Mouse (Mus musculus) neural tube, embryonic 15.5 days (tissue): ENCODE data around the gene Chst8. TPM values are rescaled to one million over a fixed set of nuclear protein-coding genes. Genes with fewer than 3 reads are reported as not detected.

ENCODE experiments used
- ATAC-seq: fragments of 200-750 bp; cut with Nextera tagmentation; 2 replicates; pipeline ENCODE4 v1.8.0; 2017; ENCODE audit warnings: mild to moderate bottlenecking, moderate TSS enrichment, moderate library complexity; ENCODE audit not compliant: low FRiP score
- H3K27ac ChIP-seq: fragments of 300-500 bp; sonication (generic); replicated peaks from 2 replicates; pipeline ENCODE4 v1.5.1; 2015; ENCODE audit warnings: mild to moderate bottlenecking, inconsistent platforms
- H3K27me3 ChIP-seq: fragments of 300-500 bp; sonication (generic); replicated peaks from 2 replicates; pipeline ENCODE4 v1.6.1; 2015; ENCODE audit warnings: inconsistent platforms
- H3K36me3 ChIP-seq: fragments of 300-500 bp; sonication (generic); 2 replicates; pipeline ENCODE4 v1.6.1; 2015; ENCODE audit warnings: inconsistent platforms
- H3K4me1 ChIP-seq: fragments of 300-500 bp; sonication (generic); 2 replicates; pipeline ENCODE4 v1.6.1; 2015; ENCODE audit warnings: inconsistent platforms
- H3K4me2 ChIP-seq: fragments of 300-500 bp; sonication (generic); 2 replicates; pipeline ENCODE4 v1.6.1; 2015; ENCODE audit warnings: inconsistent platforms, mild to moderate bottlenecking, moderate library complexity
- H3K4me3 ChIP-seq: fragments of 300-500 bp; sonication (generic); replicated peaks from 2 replicates; pipeline ENCODE4 v1.5.1; 2015; ENCODE audit warnings: mild to moderate bottlenecking, inconsistent platforms
- H3K9ac ChIP-seq: fragments of 300-500 bp; sonication (generic); replicated peaks from 2 replicates; pipeline ENCODE4 v1.6.1; 2015; ENCODE audit warnings: mild to moderate bottlenecking, inconsistent platforms
- H3K9me3 ChIP-seq: fragments of 300-500 bp; sonication (generic); replicated peaks from 2 replicates; pipeline ENCODE4 v1.6.1; 2016; ENCODE audit warnings: inconsistent platforms
- WGBS: fragments of 180-500 bp; shearing (Covaris S2); methylation state at CpG from one replicate; pipeline ENCODE4 v1.1.7; 2015; ENCODE audit warnings: mixed read lengths; 5-methylcytosine and 5-hydroxymethylcytosine counted together
- polyA plus RNA-seq: library from polyadenylated mRNA; unstranded; fragments of >200 nt; fragmentation: Nextera tagmentation; extraction: Ambion mirVana; gene quantifications from 2 replicates; pipeline ENCODE4 v1.2.1, GENCODE M21; 2015

The Chst8 gene
- polyA plus RNA-seq, 1 experiment from 2014 or later = 13.3 TPM

DNA sequence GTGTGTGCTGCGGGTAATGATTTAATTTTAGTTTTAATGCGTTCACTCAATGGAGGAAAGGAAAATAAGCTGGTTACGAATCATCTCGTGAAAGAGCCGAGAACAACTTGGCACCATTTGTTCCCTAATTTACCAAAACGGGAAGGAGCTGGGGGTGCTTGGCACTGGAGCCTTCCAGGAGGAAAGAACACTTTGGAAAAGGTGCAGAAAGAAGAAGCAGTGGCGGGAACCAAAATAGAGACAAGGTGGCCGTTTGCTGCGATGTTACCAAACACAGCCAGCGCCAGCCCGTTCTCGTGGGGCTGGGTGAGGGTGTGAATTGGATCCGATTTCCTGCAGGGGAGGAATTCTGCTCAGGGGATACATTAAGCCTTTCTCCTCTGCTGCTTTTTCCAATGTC is 38.5 kb downstream of the Chst8 start:
- no peak for ATAC-seq
- H3K9ac ChIP-seq = 0 out of 2 replicates have a peak overlapping the region, but pooled peaks have one; percentile 10
- H3K4me1 ChIP-seq = peaks cover 48% of the 10 kb centered on the region
- H3K27ac ChIP-seq = peak overlapping the region; percentile 69
- H3K9me3 ChIP-seq = no peaks in the 10 kb centered on the region
- 17% methylated on average over 13 of the region's 13 CpGs for WGBS
- H3K4me3 ChIP-seq = peak overlapping the region; percentile 7; the same call in 1 of the 2 replicates
- no peaks in the 10 kb centered on the region for H3K36me3 ChIP-seq
- H3K4me2 ChIP-seq = peak overlapping the region; percentile 47
- H3K27me3 ChIP-seq = no peaks in the 10 kb centered on the region

DNA sequence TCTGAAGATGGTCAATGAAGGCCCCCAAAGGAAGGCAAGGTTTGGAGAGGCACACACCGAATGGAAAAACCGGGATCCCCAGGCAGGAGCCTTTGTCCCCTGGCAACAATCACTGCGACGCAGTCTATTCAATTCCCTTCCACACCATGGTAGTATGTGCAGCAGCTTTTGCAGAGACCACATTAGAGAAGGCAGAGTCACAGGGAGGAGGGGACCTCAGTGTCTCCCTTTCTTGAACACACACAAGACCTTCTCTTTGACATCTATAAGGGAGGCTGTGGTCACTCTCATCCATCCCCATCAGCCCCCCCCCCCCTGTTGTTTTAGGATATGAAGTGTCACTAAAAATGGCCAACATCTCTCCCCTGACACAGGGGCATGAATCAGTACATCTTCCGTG is 39.2 kb downstream of the Chst8 start:
- no peak overlapping the region for H3K9ac ChIP-seq
- ATAC-seq = peak; percentile 36; the same call in 1 of the 2 replicates
- no peaks in the 10 kb centered on the region for H3K9me3 ChIP-seq
- 27% methylated on average over 5 of the region's 5 CpGs for WGBS
- H3K4me2 ChIP-seq = peak overlapping the region; percentile 47
- H3K4me1 ChIP-seq = peaks cover 42% of the 10 kb centered on the region
- no peak overlapping the region for H3K4me3 ChIP-seq
- H3K27me3 ChIP-seq = no peaks in the 10 kb centered on the region
- peak overlapping the region; percentile 66 for H3K27ac ChIP-seq
- H3K36me3 ChIP-seq = no peaks in the 10 kb centered on the region

GRCm38 (mm10) chr7:34769531-34769930 is 43.0 kb downstream of the Chst8 start:
- Histone ChIP-seq H3K4me2 (no peak overlapping the region), H3K9ac (no peak overlapping the region)
- 62% methylated on average over 8 of the region's 8 CpGs for WGBS

DNA sequence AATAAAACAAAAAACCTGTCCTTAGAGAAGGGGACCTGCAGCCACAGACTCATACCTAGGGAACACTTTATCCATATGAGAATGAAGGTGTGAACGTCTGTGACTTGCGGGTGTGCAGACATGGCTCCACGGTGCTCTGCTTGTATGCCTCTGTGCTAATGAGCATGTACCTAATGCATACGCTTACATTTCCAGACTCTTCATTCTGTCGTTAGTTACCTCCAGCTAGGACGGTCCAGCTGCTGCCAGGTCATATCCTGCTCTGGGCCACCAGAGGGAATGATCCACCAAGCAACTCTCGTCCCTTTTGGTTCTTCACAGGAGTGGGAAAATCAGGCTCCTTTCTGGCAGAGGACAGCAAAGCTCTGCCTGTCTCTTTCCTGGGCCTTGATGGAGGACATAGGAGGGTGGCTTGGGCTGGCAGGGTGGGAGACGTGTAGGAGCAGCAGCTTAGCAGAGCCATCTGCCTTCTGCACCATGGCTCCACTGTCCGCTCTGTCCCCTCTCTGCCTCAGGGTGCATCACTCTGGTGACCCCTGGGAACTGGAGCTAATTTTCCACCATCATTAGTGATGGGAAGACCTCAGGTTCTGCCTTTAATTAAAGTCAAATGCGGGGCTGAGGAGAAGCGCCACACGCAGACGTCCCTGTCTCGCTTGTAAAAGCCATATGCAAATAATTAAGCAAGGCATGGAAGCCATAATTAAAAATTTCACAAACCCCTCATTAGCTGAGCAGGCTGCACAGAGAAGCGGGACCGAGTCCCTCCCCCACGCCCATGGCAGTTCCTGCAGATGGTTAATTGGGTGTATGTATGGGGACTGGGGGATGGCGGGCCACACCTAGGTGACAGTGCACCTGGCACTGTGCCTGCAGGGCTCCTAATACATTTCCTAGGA is 48.0 kb downstream of the Chst8 start:
- peak; percentile 54 for ATAC-seq
- Histone ChIP-seq H3K27ac (peak overlapping the region; percentile 33), H3K36me3 (no peaks in the 10 kb centered on the region), H3K4me1 (peaks cover 28% of the 10 kb centered on the region), H3K4me3 (no peak overlapping the region), H3K9ac (no peak overlapping the region), H3K9me3 (no peaks in the 10 kb centered on the region), H3K4me2 (peak overlapping the region; percentile 15; the same call in 1 of the 2 replicates), H3K27me3 (no peaks in the 10 kb centered on the region)
- 35% methylated on average over 18 of the region's 18 CpGs for WGBS

More at GRCm38 (mm10) chr7:34769531-34769930, 43.0 kb downstream of the Chst8 start:
- H3K36me3 ChIP-seq = no peaks in the 10 kb centered on the region
- H3K9me3 ChIP-seq = no peaks in the 10 kb centered on the region
- no peak overlapping the region; the same call in 1 of the 2 replicates for H3K27ac ChIP-seq
- H3K4me3 ChIP-seq = no peak overlapping the region
- H3K27me3 ChIP-seq = no peaks in the 10 kb centered on the region
- H3K4me1 ChIP-seq = peaks cover 38% of the 10 kb centered on the region
- ATAC-seq = no peak

DNA sequence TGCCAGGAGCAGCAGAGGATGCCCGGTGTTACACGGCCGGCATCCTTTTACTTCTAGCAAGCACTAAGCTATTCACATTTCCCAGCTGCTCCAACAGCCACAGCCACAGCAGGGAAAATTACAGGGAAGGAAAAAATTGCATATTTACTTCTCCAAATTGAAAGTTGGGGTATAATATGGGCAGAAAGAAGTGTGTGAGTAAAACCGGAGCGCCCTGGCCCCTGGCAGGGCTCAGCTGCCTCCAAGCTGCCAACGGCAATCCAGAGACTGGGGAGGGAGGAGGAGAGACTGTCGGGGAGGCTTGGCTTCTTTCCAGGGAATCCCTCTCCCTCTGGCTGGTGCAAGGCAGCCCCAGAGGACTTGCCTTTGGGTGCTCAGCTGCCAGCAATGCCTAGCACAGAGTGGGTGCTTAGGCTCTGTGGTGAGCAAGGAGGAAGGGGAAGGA is 53.1 kb downstream of the Chst8 start:
- Histone ChIP-seq H3K4me3 (no peak overlapping the region), H3K9ac (no peak overlapping the region), H3K9me3 (no peaks in the 10 kb centered on the region), H3K27ac (peak overlapping the region; percentile 54), H3K4me2 (peak overlapping the region; percentile 29), H3K36me3 (no peaks in the 10 kb centered on the region), H3K27me3 (no peaks in the 10 kb centered on the region), H3K4me1 (peaks cover 26% of the 10 kb centered on the region)
- no peak for ATAC-seq
- WGBS = 23% methylated on average over 7 of the region's 7 CpGs

GRCm38 (mm10) chr7:34758721-34759120 is 53.8 kb downstream of the Chst8 start:
- H3K4me1 ChIP-seq = peaks cover 26% of the 10 kb centered on the region
- H3K9ac ChIP-seq = no peak overlapping the region
- peak overlapping the region; percentile 54 for H3K27ac ChIP-seq
- H3K27me3 ChIP-seq = no peaks in the 10 kb centered on the region
- 37% methylated on average over 3 of the region's 3 CpGs for WGBS
- H3K9me3 ChIP-seq = no peaks in the 10 kb centered on the region
- H3K4me2 ChIP-seq = peak overlapping the region; percentile 29
- ATAC-seq = no peak
- no peaks in the 10 kb centered on the region for H3K36me3 ChIP-seq
- no peak overlapping the region for H3K4me3 ChIP-seq

- Histone ChIP-seq H3K9ac (no peak overlapping the region), H3K4me1 (peaks cover 31% of the 10 kb centered on the region), H3K36me3 (no peaks in the 10 kb centered on the region), H3K9me3 (no peaks in the 10 kb centered on the region), H3K4me3 (no peak overlapping the region), H3K27me3 (no peaks in the 10 kb centered on the region), H3K27ac (no peak overlapping the region), H3K4me2 (no peak overlapping the region)
- no peak for ATAC-seq
- WGBS = 84% methylated on average over 4 of the region's 4 CpGs
These were observed 55.0 kb downstream of the Chst8 start for GRCm38 (mm10) chr7:34757513-34757912.

GRCm38 (mm10) chr7:34753140-34753886 is 59.2 kb downstream of the Chst8 start:
- no peaks in the 10 kb centered on the region for H3K9me3 ChIP-seq
- no peak overlapping the region for H3K9ac ChIP-seq
- H3K27me3 ChIP-seq = no peaks in the 10 kb centered on the region; the same call in 1 of the 2 replicates
- H3K27ac ChIP-seq = peak overlapping the region; percentile 61
- ATAC-seq = peak; percentile 47; the same call in 1 of the 2 replicates
- peaks cover 34% of the 10 kb centered on the region for H3K4me1 ChIP-seq
- no peaks in the 10 kb centered on the region for H3K36me3 ChIP-seq
- H3K4me3 ChIP-seq = no peak overlapping the region; the same call in 1 of the 2 replicates
- peak overlapping the region; percentile 47 for H3K4me2 ChIP-seq
- 34% methylated on average over 32 of the region's 32 CpGs for WGBS

- 34% methylated on average over 10 of the region's 10 CpGs for WGBS
- no peaks in the 10 kb centered on the region for H3K9me3 ChIP-seq
These were observed 60.3 kb downstream of the Chst8 start for GRCm38 (mm10) chr7:34752151-34752762.

DNA sequence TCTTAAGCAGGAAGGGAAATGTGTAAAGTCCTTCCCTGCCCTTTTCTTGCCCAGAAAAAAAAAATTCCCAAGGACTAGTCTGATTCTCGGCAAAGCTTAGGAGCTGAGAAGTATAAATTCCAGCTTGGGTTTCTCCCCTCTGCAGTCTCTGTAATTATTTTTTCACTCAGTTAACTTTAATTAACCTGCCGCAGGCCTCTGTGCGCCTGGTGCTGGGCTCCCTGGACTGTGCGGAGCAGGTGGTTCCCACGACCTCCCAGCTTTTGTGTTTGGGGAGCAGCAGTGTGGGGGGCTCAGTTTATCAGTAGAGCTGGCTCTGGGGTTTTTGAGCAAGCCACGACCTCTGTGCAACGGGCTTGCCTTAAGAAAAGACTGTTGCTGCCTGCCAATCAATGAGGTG is 62.2 kb downstream of the Chst8 start:
- no peak overlapping the region for H3K4me3 ChIP-seq
- no peaks in the 10 kb centered on the region for H3K9me3 ChIP-seq
- H3K27me3 ChIP-seq = no peaks in the 10 kb centered on the region; the same call in 1 of the 2 replicates
- H3K4me1 ChIP-seq = peaks cover 46% of the 10 kb centered on the region
- no peak overlapping the region for H3K4me2 ChIP-seq
- no peak overlapping the region for H3K9ac ChIP-seq
- no peak overlapping the region for H3K27ac ChIP-seq
- ATAC-seq = no peak
- WGBS = 35% methylated on average over 7 of the region's 7 CpGs
- H3K36me3 ChIP-seq = no peaks in the 10 kb centered on the region

More at GRCm38 (mm10) chr7:34752151-34752762, 60.3 kb downstream of the Chst8 start:
- Histone ChIP-seq H3K27me3 (no peaks in the 10 kb centered on the region; the same call in 1 of the 2 replicates), H3K4me1 (peaks cover 31% of the 10 kb centered on the region), H3K4me3 (no peak overlapping the region), H3K9ac (no peak overlapping the region), H3K27ac (no peak overlapping the region), H3K36me3 (no peaks in the 10 kb centered on the region), H3K4me2 (no peak overlapping the region)
- ATAC-seq = no peak

- H3K27ac ChIP-seq = no peak overlapping the region
- no peaks in the 10 kb centered on the region for H3K9me3 ChIP-seq
- no peaks in the 10 kb centered on the region; the same call in 1 of the 2 replicates for H3K27me3 ChIP-seq
- WGBS = 45% methylated on average over 3 of the region's 3 CpGs
- peaks cover 51% of the 10 kb centered on the region for H3K4me1 ChIP-seq
- H3K36me3 ChIP-seq = no peaks in the 10 kb centered on the region
- no peak overlapping the region for H3K4me3 ChIP-seq
- ATAC-seq = no peak
- H3K9ac ChIP-seq = no peak overlapping the region
- no peak overlapping the region for H3K4me2 ChIP-seq
These were observed 62.8 kb downstream of the Chst8 start for GRCm38 (mm10) chr7:34749753-34750152.
